Mouse (Mus musculus) embryo, embryonic 10 days (tissue): ENCODE data around the gene Ankrd27.

Source experiments
- DNase-seq: peaks from one replicate; pipeline ENCODE4 v3.0.0-alpha.2; 2015; ENCODE audit warnings: low spot score

The Ankrd27 gene

GRCm38 (mm10) chr7:35640072-35640471, 54.0 kb downstream of the Ankrd27 start:
- DNase-seq, result no peak

DNA sequence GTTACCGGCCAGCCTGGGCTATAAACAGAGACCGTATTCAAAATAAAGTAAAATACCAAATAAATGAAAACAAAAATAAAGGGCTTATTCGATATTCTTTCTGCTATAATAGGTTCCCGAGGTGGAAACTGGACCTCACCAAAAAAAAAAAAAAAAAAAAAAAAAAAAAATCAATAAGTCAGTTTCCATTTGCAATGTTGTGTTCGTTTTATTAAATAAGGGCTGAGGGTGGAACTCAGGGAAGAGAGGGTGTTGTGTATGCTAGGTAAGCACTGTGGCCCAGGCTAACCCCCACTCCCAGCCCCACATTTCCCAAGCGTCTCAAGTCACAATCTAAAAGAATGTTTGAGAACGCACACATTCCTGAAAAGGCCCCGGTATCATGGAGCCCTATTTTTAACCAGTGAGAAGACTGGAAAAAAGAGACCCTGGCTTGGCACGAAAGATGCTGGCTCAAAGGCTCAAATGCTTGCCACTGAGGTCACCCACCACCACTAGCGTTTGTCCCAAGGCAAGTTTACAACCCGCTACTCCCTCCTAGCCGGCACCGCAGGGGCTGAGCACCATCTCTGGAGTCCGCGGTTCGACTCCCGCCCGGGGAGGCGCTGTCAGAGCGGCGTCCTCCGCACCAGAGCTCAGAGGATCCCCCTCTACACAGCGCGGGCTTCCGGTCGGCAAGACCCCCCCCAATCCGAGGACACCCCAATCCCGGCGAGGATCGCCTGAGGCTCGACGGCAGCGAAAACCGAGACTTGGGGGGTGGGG, 60.5 kb downstream of the Ankrd27 start:
- peak; percentile 54 for DNase-seq

DNA sequence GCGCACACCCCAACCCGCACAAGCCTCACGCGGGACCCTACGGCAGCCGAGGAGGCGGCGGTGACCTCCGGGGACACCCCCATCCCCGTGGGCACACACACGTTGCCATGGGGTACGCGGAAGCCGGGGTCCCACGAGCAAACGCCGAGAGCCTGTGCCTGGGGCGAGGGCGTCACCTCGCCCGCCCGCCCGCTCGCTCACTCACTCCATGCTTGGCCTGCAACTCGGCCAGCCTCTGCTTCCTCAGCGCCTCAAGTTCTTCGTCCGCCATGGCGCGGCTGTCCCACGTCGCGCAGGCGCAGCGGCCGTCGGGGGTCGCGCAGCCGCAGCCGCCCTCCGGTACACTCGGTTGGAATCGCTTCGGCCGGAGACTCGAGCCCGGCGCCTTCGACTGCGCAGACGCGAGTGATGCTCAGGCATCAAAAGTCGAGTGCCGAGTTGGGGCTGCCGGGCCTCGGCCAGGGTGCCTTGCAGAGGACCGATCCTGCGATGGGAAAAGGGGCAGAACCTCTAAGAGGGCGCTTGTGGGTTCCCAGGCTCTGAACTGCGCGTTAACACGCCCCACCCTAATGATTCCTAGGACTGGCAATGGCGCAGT, 61.2 kb downstream of the Ankrd27 start, which contains the start of gene Pdcd5:
Gene Pdcd5, minus strand, starts transcription at position 421 of the 598 bp plus-strand sequence.
- DNase-seq, result peak; percentile 97

DNA sequence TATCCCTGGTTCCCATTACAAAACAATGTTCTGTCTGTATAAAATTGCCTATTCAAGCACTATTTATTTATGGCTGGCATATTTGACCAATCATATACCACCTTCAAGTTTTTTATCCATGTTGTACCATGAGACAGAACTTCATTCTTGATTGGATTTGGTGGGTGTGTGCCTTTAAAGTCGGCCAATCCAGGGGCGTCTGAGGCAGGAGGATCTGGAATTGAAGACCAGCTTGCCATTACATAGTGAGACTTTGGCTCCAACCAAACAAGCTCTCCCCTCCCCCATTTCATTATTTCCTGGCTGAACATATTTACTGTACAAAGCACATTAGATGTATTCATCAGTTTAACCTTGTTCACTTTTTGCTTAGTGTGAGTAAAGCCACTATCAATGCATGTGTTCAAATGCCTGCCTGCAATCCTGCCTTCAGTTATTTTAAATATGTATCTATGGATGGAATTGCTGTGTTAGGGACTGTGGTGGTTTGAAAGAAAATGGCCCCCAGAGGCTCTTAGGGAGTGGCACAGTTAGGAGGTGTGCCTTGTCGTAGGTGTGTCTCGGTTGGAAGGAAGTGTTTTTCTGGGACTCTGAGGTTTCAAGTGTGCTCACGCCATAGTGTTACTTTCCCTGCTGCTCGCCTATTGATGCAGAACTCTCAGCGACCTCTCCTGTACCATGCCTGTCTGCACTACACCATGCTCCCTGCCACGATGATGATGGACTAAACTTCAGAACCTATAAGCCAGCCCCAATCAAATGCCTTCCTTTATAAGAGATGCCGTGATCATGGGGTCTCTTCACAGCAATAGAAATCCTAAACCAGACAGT, 62.4 kb downstream of the Ankrd27 start:
- no peak for DNase-seq

GRCm38 (mm10) chr7:35649071-35649470, 63.0 kb downstream of the Ankrd27 start:
- peak; percentile 34 for DNase-seq

GRCm38 (mm10) chr7:35650716-35651410, 64.8 kb downstream of the Ankrd27 start:
- no peak for DNase-seq

GRCm38 (mm10) chr7:35651583-35652270, 65.7 kb downstream of the Ankrd27 start:
- DNase-seq, result no peak

DNA sequence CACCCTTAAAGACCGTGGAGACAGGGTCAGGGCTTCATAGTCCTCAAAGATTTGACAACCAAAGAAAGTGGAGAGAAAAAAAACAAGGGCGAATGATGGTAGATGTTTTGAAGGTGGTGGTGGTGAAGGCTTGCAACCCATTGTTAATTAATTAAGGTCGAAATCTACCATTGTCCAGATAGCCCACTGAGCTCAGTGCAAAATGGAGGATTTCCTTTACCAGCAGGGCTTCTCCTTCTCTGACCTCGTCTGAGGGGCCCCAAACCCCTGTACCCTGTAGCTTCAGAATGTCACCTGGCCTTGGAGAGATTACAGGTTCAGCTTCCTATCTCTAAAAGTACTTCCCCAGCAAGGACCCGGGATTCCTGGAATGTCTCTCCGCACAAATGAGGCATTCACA, 71.8 kb downstream of the Ankrd27 start:
- no peak for DNase-seq

- no peak for DNase-seq
Measured at GRCm38 (mm10) chr7:35659173-35659572, 73.1 kb downstream of the Ankrd27 start.

- DNase-seq, result peak; percentile 20
Measured at GRCm38 (mm10) chr7:35663790-35664376, 77.8 kb downstream of the Ankrd27 start.

DNA sequence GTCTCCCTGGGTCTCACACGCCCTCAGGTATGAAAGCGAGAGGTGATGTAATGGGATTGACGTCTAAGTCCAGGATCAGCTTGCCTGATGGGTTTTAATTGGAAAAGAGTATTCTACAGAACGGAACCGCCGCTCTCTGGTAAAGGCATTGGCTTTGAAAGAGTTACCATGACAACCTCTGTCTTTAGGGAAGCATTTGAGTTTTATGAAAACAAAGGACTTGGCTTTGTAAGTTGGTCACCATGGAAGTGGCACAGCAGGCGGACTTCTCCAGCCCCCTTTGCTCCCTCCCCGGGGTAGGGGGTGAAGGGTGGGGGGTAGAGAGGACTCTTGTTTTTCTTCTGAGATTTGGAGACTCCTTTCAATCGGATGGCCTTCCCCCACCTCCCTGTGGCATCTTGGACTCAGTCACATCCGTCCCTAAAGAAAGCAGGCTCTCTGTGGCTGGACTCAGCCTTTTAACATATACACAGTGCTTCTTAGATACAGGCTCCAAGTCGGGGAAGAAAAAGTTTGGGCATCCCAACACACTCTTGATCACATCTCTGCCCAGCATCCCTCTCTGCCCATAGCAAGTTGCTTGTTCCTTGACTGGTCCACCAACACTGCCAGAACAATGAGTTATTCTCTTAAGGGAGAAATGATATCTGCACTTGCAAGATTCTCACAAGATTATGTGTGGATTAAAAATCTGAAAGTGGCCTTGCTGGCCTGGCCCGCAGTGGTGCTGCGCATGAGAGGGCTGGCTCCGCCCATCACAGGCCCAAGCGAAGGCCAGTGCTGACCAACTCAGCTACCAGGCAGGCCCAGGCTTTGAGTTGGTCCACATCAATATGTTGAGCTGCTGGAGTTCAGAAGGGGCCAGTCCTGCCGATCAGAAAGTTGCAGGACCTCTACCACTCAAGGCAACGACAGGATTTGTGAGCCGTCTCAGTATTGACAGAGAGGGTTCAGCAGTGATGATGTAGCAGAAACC, 82.3 kb downstream of the Ankrd27 start:
- peak; percentile 81 for DNase-seq

GRCm38 (mm10) chr7:35678976-35679375, 92.9 kb downstream of the Ankrd27 start:
- no peak for DNase-seq

DNA sequence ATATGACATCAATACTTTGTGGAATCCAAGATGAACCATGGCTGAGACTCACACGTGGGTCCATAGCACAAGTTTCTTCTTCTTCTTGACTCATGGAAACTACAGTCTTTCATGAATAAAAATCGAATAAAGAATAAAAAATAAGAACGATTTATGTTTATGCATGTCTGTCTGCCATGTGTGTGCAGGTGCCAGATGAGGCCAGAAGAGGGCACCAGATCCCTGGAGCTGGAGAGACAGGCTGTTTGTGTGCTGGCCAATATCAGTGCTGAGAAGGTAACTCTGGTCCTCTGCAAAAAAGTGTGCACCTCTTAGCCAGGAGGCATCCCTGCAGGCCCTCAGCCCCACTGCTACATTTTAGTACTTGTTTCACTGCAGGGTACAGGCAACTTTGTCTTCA, 95.5 kb downstream of the Ankrd27 start:
- no peak for DNase-seq

DNA sequence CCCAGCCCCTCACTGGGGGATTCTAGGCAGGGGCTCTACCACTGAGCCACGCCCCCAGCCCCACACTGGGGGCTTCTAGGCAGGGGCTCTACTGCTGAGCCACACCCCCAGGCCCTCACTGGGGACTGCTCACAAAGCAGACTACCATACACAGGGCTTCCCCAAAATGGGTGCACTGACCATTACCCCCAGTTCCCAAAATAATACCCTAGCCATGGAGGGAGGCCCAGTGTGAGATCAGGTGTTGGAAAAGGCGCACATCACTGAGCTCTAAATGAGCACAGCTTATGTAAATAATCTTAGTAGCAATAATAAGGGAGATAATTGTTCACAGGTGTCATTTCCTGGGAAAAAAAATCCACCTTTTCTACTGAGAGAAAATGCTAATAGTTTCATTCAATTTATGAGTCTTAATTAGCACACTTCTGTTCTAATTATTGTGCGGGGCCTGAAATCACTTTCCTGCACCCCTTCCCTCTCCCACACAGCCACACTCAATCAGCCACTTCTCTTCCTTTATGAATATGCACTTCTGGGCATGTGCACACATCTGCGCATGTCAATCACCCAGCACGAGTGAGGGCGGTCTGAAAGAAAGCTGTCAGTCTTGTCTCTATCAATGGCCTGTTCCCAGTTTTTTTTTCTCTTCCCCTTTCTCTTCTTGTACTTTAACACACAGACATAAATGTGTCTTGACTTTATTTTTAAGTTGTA, 97.5 kb downstream of the Ankrd27 start:
- no peak for DNase-seq

- DNase-seq, result no peak
Measured at GRCm38 (mm10) chr7:35686216-35686615, 100.2 kb downstream of the Ankrd27 start.

DNA sequence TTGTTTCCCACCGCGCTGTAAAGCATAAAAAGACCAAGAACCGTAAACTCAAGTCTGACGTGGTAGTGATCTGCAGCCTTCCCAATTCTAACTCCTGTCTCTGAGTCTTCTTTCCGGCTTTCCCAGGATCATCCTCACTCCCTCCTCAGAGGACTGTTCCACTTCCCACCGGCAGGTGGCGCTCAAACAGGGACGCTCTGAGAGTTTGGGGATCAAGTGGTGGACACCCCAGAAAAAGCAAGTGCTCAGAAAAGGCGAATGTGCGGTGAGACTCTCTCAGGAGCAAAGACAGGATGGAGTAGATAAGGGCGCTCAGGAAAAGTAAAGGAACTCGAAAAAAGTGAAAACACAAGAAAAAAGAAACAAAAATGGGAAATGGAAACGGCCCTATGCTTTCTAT, 100.7 kb downstream of the Ankrd27 start:
- peak; percentile 81 for DNase-seq

DNA sequence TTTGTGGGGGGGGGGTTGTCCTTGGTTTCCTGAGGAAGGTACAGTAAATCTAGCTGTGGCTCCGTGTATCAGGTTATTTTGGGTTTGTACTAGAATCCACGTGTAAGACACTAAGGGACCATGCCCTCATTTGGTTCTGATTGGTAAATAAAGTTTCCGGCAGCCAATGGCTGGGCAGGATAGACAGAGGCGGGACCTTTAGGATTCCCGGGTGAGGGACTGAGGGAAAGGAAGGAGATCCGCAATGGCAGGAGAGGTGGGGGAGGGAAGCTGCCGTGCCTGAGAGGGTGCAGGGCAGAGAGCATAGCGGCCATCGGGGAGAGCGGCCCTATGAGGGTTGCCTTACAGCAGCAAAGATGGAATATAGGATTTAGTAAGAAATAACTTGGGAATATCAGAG, 101.2 kb downstream of the Ankrd27 start:
- peak; percentile 56 for DNase-seq

- DNase-seq, result no peak
Measured at GRCm38 (mm10) chr7:35688276-35688675, 102.2 kb downstream of the Ankrd27 start.
